Mouse (Mus musculus) adrenal gland, adult (tissue): ENCODE measurements at regions not wholly inside any gene's neighbourhood (a gene's known extent, or its start where the extent isn't known, plus 50 kb on each side); places are given as distances from the start of the nearest gene placed in this dataset.

Experiments used
- DNase-seq, 2 experiments: peaks; one replicate each; pipeline ENCODE4 v3.0.0; 2022 to 2023; ENCODE audit warnings: low spot score in 1 of 2; ENCODE audit not compliant: inconsistent age in 2 of 2

DNA sequence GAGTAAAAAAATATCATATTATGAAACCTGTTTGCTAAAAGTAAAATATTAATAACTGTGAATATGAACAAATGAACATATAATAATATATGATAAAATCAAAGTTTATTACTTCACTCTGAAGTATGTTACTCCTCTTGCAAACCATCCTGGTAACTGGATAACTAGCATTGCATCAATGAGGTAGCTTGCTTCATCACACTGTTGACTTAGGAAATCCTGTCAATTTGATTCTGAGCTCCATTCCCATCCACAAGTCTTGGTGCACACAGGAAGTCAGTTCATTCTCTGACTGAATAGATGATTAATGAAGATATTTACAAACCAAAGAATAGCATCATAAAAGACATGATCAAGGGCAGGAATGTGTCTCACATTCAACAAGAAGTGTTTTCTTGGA is 286.9 kb upstream of the Gprin3 start:
- no peak for DNase-seq

DNA sequence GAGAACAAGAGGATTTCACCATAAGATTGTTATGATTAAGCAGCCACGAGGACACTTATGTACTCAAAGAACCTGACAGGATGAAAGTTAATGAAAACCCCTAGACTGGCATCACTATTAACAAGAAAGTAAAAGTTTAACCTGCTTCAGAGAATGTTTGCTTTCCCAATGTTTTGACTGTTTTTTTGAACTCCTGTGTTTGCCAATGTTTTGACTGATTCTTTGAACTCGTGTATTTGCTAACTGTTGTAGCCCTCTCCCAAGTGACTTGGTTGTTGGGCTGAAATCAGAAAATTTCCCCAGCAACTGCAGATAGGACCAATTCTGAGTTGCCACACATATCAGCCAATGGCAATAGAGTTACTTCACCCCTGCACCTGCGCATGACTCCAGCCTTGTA is 258.9 kb upstream of the Gprin3 start:
- no peak for DNase-seq

DNA sequence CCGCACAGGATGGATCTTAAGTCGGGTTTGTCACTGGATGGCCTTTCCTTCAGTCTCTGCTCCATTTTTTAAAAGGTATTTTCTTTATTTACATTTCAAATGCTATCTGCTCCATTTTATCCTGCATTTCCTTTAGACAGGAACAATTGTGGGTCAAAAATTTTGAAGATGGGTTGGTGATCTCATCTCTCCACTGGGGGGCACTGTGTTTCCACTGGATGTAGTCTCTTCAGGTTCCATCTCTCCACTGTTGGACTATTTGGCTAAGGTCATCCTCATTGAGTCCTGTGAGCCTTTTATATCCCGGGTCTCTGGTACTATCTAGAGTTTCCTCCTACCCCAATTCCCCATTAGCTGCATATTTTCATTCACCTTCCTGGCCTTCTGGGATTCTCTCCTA is 241.3 kb upstream of the Gprin3 start:
- peak in 1 of 2 experiments; percentile 54 for DNase-seq
